Mouse (Mus musculus) intestine, embryonic 14.5 days (tissue): ENCODE results near the gene Zfp36. TPM values are rescaled to one million over a fixed set of nuclear protein-coding genes. Genes with fewer than 3 reads are reported as not detected.
"Not testable (repeated sequence)": the region's sequence is repeated elsewhere in the genome, so short reads cannot be mapped to it uniquely, and the experiment has no call there.

Source experiments
- ATAC-seq: fragments of 200-750 bp; cut with Nextera tagmentation; replicated peaks from 2 replicates; pipeline ENCODE4 v1.8.0; 2017; ENCODE audit warnings: low read depth, moderate number of reproducible peaks, moderate TSS enrichment, moderate library complexity; ENCODE audit not compliant: low FRiP score, low TSS enrichment
- DNase-seq: peaks from one replicate; pipeline ENCODE4 v3.0.0-alpha.2; 2018; ENCODE audit warnings: low spot score
- H3K27ac ChIP-seq: fragments of 300-500 bp; sonication (generic); 2 replicates; pipeline ENCODE4 v1.5.1; 2014; ENCODE audit warnings: low read depth, mild to moderate bottlenecking, control low read depth
- H3K27me3 ChIP-seq: fragments of 300-500 bp; sonication (generic); replicated peaks from 2 replicates; pipeline ENCODE4 v1.6.1; 2014; ENCODE audit warnings: low read length, control low read depth; ENCODE audit not compliant: control insufficient read depth, insufficient read depth
- H3K36me3 ChIP-seq: fragments of 300-500 bp; sonication (generic); 2 replicates; pipeline ENCODE4 v1.6.1; 2014; ENCODE audit warnings: low read length, control low read depth; ENCODE audit not compliant: control insufficient read depth, insufficient read depth
- H3K4me1 ChIP-seq: fragments of 300-500 bp; sonication (generic); replicated peaks from 2 replicates; pipeline ENCODE4 v1.6.1; 2014; ENCODE audit warnings: low read length, control low read depth, mixed read lengths; ENCODE audit not compliant: control insufficient read depth, insufficient read depth
- H3K4me2 ChIP-seq: fragments of 300-500 bp; sonication (generic); 2 replicates; pipeline ENCODE4 v1.6.1; 2014; ENCODE audit warnings: low read length
- H3K4me3 ChIP-seq: fragments of 300-500 bp; sonication (generic); 2 replicates; pipeline ENCODE4 v1.5.1; 2014; ENCODE audit warnings: low read depth, low read length, control low read depth, mixed read lengths
- H3K9ac ChIP-seq: fragments of 300-500 bp; sonication (generic); 2 replicates; pipeline ENCODE4 v1.6.1; 2014; ENCODE audit warnings: mild to moderate bottlenecking, low read length
- H3K9me3 ChIP-seq: fragments of 300-500 bp; sonication (generic); 2 replicates; pipeline ENCODE4 v1.6.1; 2016; ENCODE audit warnings: low read length, control low read depth; ENCODE audit not compliant: control insufficient read depth
- WGBS: fragments of 180-500 bp; shearing (Covaris S2); extraction: QIAGEN DNeasy Blood & Tissue Kit; methylation state at CpG from one replicate; pipeline ENCODE4 v1.1.7; 2014; 5-methylcytosine and 5-hydroxymethylcytosine counted together
- polyA plus RNA-seq: library from polyadenylated mRNA; unstranded; fragments of >200 nt; fragmentation: Nextera tagmentation; extraction: Ambion mirVana; gene quantifications from 2 replicates; pipeline ENCODE4 v1.2.1, GENCODE M21; 2014

Gene Zfp36
- polyA plus RNA-seq, 1 experiment from 2014 or later: 21.9 TPM

GRCm38 (mm10) chr7:28387384-28387783 is 7.3 kb upstream of the Zfp36 start:
- not testable (repeated sequence) for H3K4me2 ChIP-seq, H3K27ac ChIP-seq, DNase-seq, H3K27me3 ChIP-seq, ATAC-seq, H3K4me3 ChIP-seq, H3K9me3 ChIP-seq, H3K9ac ChIP-seq
- H3K4me1 ChIP-seq: peaks cover 20% of the 10 kb centered on the region
- H3K36me3 ChIP-seq: peaks cover 51% of the 10 kb centered on the region
- WGBS: 88% methylated on average over 7 of the region's 7 CpGs

GRCm38 (mm10) chr7:28386877-28387276 is 6.8 kb upstream of the Zfp36 start:
- H3K9me3 ChIP-seq, H3K4me3 ChIP-seq, H3K4me2 ChIP-seq, ATAC-seq, H3K27ac ChIP-seq, H3K9ac ChIP-seq, H3K27me3 ChIP-seq, DNase-seq: not testable (repeated sequence)
- Histone ChIP-seq H3K36me3 (peaks cover 51% of the 10 kb centered on the region), H3K4me1 (peaks cover 22% of the 10 kb centered on the region)
- WGBS: 69% methylated on average over 6 of the region's 6 CpGs

GRCm38 (mm10) chr7:28386462-28386861 is 6.4 kb upstream of the Zfp36 start:
- no peak overlapping the region for H3K4me3 ChIP-seq

GRCm38 (mm10) chr7:28386007-28386406 is 6.0 kb upstream of the Zfp36 start:
- ATAC-seq (no peak), DNase-seq (no peak)
- 81% methylated on average over 7 of the region's 7 CpGs for WGBS
- H3K9me3 ChIP-seq: no peaks in the 10 kb centered on the region
- H3K9ac ChIP-seq: no peak overlapping the region
- peaks cover 51% of the 10 kb centered on the region for H3K36me3 ChIP-seq
- H3K4me2 ChIP-seq: no peak overlapping the region
- H3K27me3 ChIP-seq: no peaks in the 10 kb centered on the region
- H3K4me3 ChIP-seq: no peak overlapping the region
- peak overlapping the region; percentile 22; the same call in 1 of the 2 replicates for H3K27ac ChIP-seq
- H3K4me1 ChIP-seq: peaks cover 23% of the 10 kb centered on the region

More at GRCm38 (mm10) chr7:28386462-28386861, 6.4 kb upstream of the Zfp36 start:
- Histone ChIP-seq H3K36me3 (peaks cover 51% of the 10 kb centered on the region), H3K27me3 (no peaks in the 10 kb centered on the region), H3K9ac (no peak overlapping the region), H3K4me2 (no peak overlapping the region), H3K27ac (peak overlapping the region; percentile 22; the same call in 1 of the 2 replicates), H3K9me3 (no peaks in the 10 kb centered on the region), H3K4me1 (peaks cover 22% of the 10 kb centered on the region)
- ATAC-seq (peak; percentile 34; the same call in 1 of the 2 replicates), DNase-seq (peak; percentile 98)
- 5% methylated on average over 4 of the region's 4 CpGs for WGBS

- no peak overlapping the region for H3K4me3 ChIP-seq
- DNase-seq (no peak), ATAC-seq (no peak)
- H3K9me3 ChIP-seq: no peaks in the 10 kb centered on the region
- H3K27me3 ChIP-seq: no peaks in the 10 kb centered on the region
- no peak overlapping the region for H3K27ac ChIP-seq
- H3K4me2 ChIP-seq: no peak overlapping the region
- 87% methylated on average over 9 of the region's 9 CpGs for WGBS
- peaks cover 44% of the 10 kb centered on the region for H3K36me3 ChIP-seq
- no peak overlapping the region for H3K9ac ChIP-seq
- peaks cover 31% of the 10 kb centered on the region for H3K4me1 ChIP-seq
These were observed 5.1 kb upstream of the Zfp36 start for GRCm38 (mm10) chr7:28385196-28385595.

GRCm38 (mm10) chr7:28384162-28384561 is 4.1 kb upstream of the Zfp36 start:
- Histone ChIP-seq H3K9ac (no peak overlapping the region), H3K4me1 (peaks cover 37% of the 10 kb centered on the region), H3K27ac (no peak overlapping the region; the same call in 1 of the 2 replicates), H3K27me3 (no peaks in the 10 kb centered on the region), H3K9me3 (no peaks in the 10 kb centered on the region), H3K36me3 (peaks cover 34% of the 10 kb centered on the region), H3K4me2 (no peak overlapping the region), H3K4me3 (no peak overlapping the region)
- ATAC-seq (no peak), DNase-seq (no peak)
- 78% methylated on average over 6 of the region's 6 CpGs for WGBS

- Histone ChIP-seq H3K4me1 (peaks cover 37% of the 10 kb centered on the region), H3K9me3 (no peaks in the 10 kb centered on the region), H3K4me3 (no peak overlapping the region), H3K27ac (peak overlapping the region; percentile 100; the same call in 1 of the 2 replicates), H3K9ac (no peak overlapping the region), H3K36me3 (peaks cover 29% of the 10 kb centered on the region), H3K27me3 (no peaks in the 10 kb centered on the region), H3K4me2 (no peak overlapping the region)
- WGBS: 71% methylated on average over 4 of the region's 4 CpGs
- DNase-seq (no peak), ATAC-seq (no peak)
These were observed 3.6 kb upstream of the Zfp36 start for GRCm38 (mm10) chr7:28383606-28384005.

- Histone ChIP-seq H3K36me3 (peaks cover 25% of the 10 kb centered on the region), H3K4me3 (no peak overlapping the region), H3K9me3 (no peaks in the 10 kb centered on the region), H3K4me2 (peak overlapping the region; percentile 69), H3K9ac (no peak overlapping the region), H3K27ac (peak overlapping the region; percentile 100), H3K4me1 (peaks cover 41% of the 10 kb centered on the region), H3K27me3 (no peaks in the 10 kb centered on the region)
- ATAC-seq (peak; percentile 29; the same call in 1 of the 2 replicates), DNase-seq (peak; percentile 62)
- 53% methylated on average over 11 of the region's 11 CpGs for WGBS
These were observed 2.9 kb upstream of the Zfp36 start for GRCm38 (mm10) chr7:28382981-28383396.

GRCm38 (mm10) chr7:28382347-28382951 is 2.4 kb upstream of the Zfp36 start:
- peaks cover 46% of the 10 kb centered on the region for H3K4me1 ChIP-seq
- H3K27me3 ChIP-seq: no peaks in the 10 kb centered on the region
- H3K9me3 ChIP-seq: no peaks in the 10 kb centered on the region
- H3K9ac ChIP-seq: peak overlapping the region; percentile 58
- H3K27ac ChIP-seq: peak overlapping the region; percentile 100
- H3K4me2 ChIP-seq: peak overlapping the region; percentile 69
- WGBS: 34% methylated on average over 12 of the region's 12 CpGs
- H3K4me3 ChIP-seq: peak overlapping the region; percentile 31; the same call in 1 of the 2 replicates
- H3K36me3 ChIP-seq: peaks cover 25% of the 10 kb centered on the region
- ATAC-seq (no peak), DNase-seq (peak; percentile 66)
